Mouse (Mus musculus) brown adipose tissue, adult 24 weeks (tissue): ENCODE data around the gene Vps26b. TPM values are rescaled to one million over a fixed set of nuclear protein-coding genes. Genes with fewer than 3 reads are reported as not detected.
A peak's percentile ranks its signal among the peaks of the same experiment; 100 is the strongest.

Source experiments
- H3K27ac ChIP-seq: fragments of 200-500 bp; replicated peaks from 2 replicates; pipeline ENCODE4 v1.5.1; 2012; ENCODE audit warnings: low read depth, mild to moderate bottlenecking, low read length
- H3K4me1 ChIP-seq: fragments of 200-500 bp; 2 replicates; pipeline ENCODE4 v1.6.1; 2012; ENCODE audit warnings: low read length, mixed read lengths; ENCODE audit not compliant: control insufficient read depth, insufficient read depth, insufficient read length
- H3K4me3 ChIP-seq: fragments of 200-500 bp; 2 replicates; pipeline ENCODE4 v1.5.1; 2012; ENCODE audit warnings: low read depth, mild to moderate bottlenecking, low read length, moderate library complexity; ENCODE audit not compliant: insufficient read depth
- polyA plus RNA-seq: library from polyadenylated mRNA; stranded (reverse); fragments of >200 nt; gene quantifications from 2 replicates; pipeline ENCODE4 v1.2.4, GENCODE M21; 2012; ENCODE audit not compliant: missing spikeins, insufficient read depth, insufficient read length

Gene Vps26b
- 15.9 and 16.4 TPM in 2 replicates for polyA plus RNA-seq

DNA sequence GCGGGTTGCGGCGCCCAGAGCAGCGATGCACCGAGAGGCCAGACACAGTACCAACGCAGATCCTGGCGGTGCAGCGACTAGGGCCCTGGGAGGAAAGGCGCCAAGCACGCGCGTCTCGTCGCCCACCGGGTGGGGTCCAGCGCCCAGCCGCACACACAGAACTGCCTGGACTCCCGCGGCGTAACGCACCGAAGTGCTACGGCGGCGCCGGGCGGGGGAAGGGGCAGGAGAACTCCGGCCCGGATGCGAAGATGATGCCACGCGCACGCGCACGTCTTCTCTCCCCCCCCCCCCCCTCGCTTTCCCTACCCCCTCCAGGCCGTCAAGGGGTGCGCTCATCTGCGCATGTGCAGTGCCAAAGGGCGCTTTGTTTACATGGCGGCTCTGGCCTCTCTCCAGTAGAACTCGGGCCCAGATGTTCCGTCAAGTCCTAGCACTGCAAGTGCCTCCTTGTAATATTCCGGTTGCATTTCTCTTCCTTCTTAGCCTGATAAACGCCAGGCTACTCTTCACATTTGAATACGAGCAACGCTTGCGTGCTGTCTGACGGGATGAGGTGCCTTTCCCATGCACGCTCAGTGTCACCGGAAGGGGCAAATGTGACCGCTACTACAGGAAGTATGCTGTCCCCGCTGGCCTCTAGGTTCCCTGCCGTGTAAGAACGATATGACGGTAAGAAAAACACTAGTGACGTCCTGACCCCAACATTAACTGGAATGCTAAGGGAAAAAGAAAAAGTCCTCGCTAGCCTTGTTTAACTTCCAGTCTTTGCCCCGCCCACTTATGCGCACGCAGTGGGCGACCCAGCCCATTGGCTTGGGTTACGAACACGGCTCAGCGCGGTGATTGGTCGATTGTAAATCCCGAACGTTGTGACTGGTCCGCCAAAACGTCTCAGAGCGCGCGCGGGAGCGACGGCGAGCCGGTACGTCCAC, at the start of gene Vps26b, which contains the start of gene Ncapd3:
Vps26b (minus strand) TSS at position 238 of the 935 bp plus-strand sequence.
Ncapd3 (plus strand) TSS at position 348 of the 935 bp plus-strand sequence.
- Histone ChIP-seq H3K4me1 (peaks cover 11% of the 10 kb centered on the region; the same call in 1 of the 2 replicates), H3K4me3 (peak within 1 kb of the TSS; percentile 92), H3K27ac (peak within 1 kb of the TSS; percentile 92)

DNA sequence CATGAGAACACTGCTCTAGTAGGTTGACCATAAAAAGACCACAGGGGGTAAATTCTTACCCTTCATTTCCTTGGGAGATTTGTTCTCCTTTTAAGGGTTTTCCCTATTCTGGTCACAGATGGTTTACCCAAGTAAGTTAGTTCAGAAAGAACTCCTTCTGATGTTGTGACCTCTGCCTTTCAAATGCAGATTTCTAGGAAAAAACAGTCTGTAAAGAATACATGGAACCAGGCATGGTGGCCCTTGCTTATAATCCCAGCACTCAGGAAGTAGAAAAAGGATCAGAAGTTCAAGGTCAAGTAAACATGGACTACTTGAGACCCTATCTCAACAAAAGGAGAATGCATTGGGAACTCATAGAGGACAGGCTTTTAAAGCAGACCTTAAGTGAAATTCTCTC, 45.9 kb upstream of the Vps26b start:
- Histone ChIP-seq H3K27ac (no peak overlapping the region), H3K4me3 (no peak overlapping the region), H3K4me1 (no peaks in the 10 kb centered on the region)

DNA sequence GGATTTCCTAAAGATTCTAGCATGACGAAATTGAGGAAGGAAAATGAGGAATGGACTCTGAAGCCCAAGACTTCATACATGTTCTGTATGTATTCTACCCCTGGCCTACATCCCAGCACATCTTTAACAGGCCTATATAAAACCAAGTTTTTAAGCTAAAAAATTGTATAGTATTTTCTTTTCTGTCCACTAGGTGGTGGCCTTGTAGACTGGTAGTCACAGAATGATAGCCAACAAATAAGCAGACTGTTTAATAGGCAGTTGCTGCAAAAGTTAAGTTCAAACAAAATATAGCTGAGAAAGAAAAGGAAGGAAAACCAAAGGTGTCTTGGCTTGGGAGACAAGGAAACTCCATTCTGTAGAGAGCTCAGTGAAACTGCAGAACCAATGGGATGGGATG, 44.8 kb upstream of the Vps26b start:
- no peak overlapping the region for H3K27ac ChIP-seq
- no peak overlapping the region for H3K4me3 ChIP-seq
- no peaks in the 10 kb centered on the region for H3K4me1 ChIP-seq

- Histone ChIP-seq H3K4me1 (no peaks in the 10 kb centered on the region), H3K27ac (no peak overlapping the region), H3K4me3 (no peak overlapping the region)
These were observed 41.0 kb upstream of the Vps26b start for GRCm38 (mm10) chr9:27070895-27071294.

DNA sequence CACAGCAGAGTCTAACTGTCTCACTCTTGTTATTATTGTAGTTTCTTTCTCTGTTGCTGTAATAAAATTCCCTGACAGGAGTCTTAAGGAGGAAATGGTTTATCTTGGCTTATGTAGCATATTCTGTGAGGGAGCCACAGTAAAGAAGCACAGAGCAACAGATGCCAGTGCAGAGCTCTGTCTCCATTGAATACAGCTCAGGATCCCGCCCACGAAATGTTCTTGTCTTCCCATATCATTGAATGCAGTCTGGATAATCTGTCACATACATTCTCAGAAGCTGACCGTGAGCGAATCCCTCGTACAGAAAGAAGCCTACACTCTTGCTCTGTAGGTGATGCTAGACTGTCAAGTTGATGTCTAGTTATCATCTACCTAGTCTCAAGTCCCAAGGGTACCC, 28.5 kb upstream of the Vps26b start:
- Histone ChIP-seq H3K4me3 (no peak overlapping the region), H3K27ac (no peak overlapping the region), H3K4me1 (no peaks in the 10 kb centered on the region)

- H3K4me1 ChIP-seq, result no peaks in the 10 kb centered on the region
- no peak overlapping the region for H3K27ac ChIP-seq
- no peak overlapping the region for H3K4me3 ChIP-seq
These were observed 19.6 kb upstream of the Vps26b start for GRCm38 (mm10) chr9:27049492-27049891.

DNA sequence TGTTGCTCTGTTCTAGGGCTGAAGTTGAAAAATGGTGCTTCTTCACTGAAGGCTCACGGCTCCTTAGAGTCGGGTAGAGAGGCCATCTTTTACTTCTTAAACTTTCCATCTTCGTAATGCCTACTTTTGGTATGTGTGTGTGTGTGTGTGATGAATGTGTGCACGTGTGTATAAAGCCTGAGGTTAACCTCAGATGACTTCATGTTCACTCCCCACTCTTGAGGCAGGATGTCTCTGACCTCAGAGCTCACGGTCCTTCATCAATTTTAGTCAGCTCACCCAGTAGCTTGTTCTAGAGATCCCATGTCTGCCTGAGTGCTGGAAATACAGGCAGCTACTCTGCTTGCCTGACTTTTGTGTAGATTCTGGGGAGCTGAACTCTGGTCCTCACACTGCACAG, 14.0 kb upstream of the Vps26b start:
- no peaks in the 10 kb centered on the region for H3K4me1 ChIP-seq
- H3K4me3 ChIP-seq, result no peak overlapping the region
- H3K27ac ChIP-seq, result no peak overlapping the region

GRCm38 (mm10) chr9:27030763-27031100, 867 bp upstream of the Vps26b start:
- Histone ChIP-seq H3K27ac (no peak overlapping the region), H3K4me3 (peak overlapping the region; percentile 88), H3K4me1 (peaks cover 11% of the 10 kb centered on the region; the same call in 1 of the 2 replicates)

GRCm38 (mm10) chr9:27029022-27029827, 640 bp downstream of the Vps26b start:
- Histone ChIP-seq H3K4me1 (peaks cover 11% of the 10 kb centered on the region; the same call in 1 of the 2 replicates), H3K4me3 (peak overlapping the region; percentile 92), H3K27ac (peak overlapping the region; percentile 73)

DNA sequence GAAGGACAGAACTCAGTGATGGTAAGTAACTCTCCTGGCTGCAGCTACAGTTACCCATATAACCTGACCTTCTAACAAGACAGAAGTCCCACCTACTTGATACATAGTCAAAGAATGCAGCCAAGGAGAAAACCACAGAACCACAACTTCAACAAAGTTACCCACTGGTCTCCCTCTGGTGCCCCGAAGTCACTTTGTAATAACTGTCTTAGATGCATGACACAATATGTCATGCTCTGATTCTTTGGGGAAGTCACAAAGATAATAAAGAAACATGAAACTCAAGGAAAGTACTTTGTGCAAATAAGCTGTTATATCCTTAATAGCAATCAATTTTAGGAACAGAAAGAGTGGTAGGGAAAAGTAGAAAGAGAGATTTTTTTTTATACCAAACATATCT, 3.2 kb downstream of the Vps26b start:
- Histone ChIP-seq H3K4me1 (peaks cover 11% of the 10 kb centered on the region; the same call in 1 of the 2 replicates), H3K27ac (no peak overlapping the region), H3K4me3 (no peak overlapping the region)

DNA sequence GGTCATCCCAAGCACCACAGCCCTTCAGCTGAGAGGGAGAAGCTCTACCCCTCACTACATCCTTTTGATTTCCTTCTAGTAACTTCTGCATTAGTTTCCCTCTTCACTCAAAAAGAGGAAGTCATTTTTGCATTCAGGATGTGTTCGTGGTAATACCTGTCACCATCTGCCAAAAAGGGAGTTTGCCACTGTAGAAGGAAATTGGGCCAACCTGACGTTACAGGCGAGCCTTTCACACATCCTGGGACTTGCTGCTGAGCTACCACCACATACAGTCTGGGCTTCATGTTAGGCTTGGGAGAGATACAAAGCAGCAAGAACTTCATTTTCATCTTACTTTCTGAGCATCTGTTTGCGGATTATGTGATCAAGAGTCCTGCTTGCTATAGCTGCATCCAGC, 6.2 kb downstream of the Vps26b start:
- no peak overlapping the region for H3K4me3 ChIP-seq
- H3K4me1 ChIP-seq, result peaks cover 11% of the 10 kb centered on the region; the same call in 1 of the 2 replicates
- H3K27ac ChIP-seq, result no peak overlapping the region

GRCm38 (mm10) chr9:27018961-27019360, 10.9 kb downstream of the Vps26b start:
- Histone ChIP-seq H3K27ac (no peak overlapping the region), H3K4me1 (peaks cover 5% of the 10 kb centered on the region), H3K4me3 (no peak overlapping the region)

DNA sequence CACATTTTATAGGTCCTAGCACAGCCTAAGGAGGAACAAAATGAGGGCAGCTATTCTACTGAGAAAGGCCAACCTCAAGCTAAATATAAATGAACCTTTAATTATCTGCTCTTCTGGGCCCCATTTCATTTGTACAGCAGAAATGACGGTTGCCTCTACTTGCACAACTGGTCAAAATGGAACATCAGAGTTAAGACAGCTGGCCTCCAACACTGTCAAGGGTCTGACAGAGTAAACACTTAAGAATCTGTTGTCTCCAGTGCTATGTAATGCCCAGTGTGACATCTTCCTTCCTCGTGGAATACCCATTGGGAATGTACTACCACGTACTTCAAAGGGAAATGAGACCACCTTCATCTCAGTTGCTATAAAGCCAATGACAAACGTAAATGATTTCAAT, 18.3 kb downstream of the Vps26b start:
- Histone ChIP-seq H3K4me1 (peaks cover 7% of the 10 kb centered on the region), H3K27ac (no peak overlapping the region), H3K4me3 (no peak overlapping the region)

- Histone ChIP-seq H3K27ac (no peak overlapping the region), H3K4me3 (no peak overlapping the region), H3K4me1 (peaks cover 4% of the 10 kb centered on the region; the same call in 1 of the 2 replicates)
These were observed 20.6 kb downstream of the Vps26b start for GRCm38 (mm10) chr9:27009231-27009630.

DNA sequence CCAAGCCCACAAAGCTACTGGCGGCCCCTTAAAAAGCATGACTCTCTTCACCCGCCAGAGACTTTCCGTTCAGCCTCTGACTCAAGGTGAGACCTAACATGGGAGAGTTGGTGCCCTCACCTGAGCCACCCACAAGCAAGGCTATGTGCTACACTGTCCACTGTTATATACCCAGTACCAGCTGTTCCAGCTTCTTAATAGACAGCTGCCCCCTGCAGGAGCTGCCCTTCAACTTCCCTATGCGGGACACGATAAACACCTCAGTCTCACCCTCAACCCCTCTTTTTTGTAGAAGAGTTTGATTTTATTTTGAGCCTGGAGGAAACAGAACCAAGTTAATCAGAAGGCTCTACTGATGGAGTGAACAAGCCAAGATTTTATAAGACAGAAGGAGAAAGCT, 23.0 kb downstream of the Vps26b start:
- Histone ChIP-seq H3K4me3 (no peak overlapping the region), H3K27ac (no peak overlapping the region), H3K4me1 (no peaks in the 10 kb centered on the region)
